Mouse (Mus musculus): ENCODE data around the gene Pah.

DNA sequence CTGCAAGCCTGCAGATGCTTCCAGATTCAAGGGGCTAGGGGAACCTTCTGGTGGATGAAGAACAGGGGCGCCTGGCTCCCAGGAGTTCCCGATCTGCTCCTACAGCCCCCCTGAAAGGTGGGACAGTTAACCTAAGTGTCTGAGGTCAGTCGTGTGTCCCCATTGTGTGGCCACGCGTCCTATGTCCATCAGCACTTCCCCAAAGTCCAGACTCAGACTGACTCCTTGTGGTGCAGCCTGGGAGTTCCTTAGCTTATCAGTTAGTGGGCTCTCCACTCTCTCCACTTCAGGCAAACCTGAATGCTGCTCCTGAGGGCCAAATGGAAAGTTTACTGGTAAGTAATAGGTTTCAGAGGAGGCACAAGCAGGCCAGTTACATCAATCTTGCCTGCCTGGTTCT, 19.3 kb upstream of the Pah start:
- TF ChIP-seq CTCF (IDR thresholded peaks at IDR 0.05; ENCODE audit: control insufficient read depth, insufficient read depth, insufficient read length) = no peak
- TF ChIP-seq USF1 (IDR thresholded peaks at IDR 0.05; ENCODE audit: low read depth) = no peak
- TF ChIP-seq CEBPB (IDR thresholded peaks at IDR 0.05; ENCODE audit: low read depth) = no peak
- TF ChIP-seq MYOD1 (IDR thresholded peaks at IDR 0.05; ENCODE audit: control insufficient read depth, insufficient read length, low read depth) = no peak
- no peak for TF ChIP-seq MAX (IDR thresholded peaks at IDR 0.05)
